Mouse (Mus musculus) lung, embryonic 16.5 days (tissue): ENCODE measurements around the gene Noct. TPM values are rescaled to one million over a fixed set of nuclear protein-coding genes. Genes with fewer than 3 reads are reported as not detected.

Source experiments
- ATAC-seq: fragments of 200-750 bp; cut with Nextera tagmentation; 2 replicates; pipeline ENCODE4 v1.8.0; 2017; ENCODE audit warnings: low read depth, mild to moderate bottlenecking, moderate library complexity
- H3K27ac ChIP-seq: fragments of 300-500 bp; sonication (generic); 2 replicates; pipeline ENCODE4 v1.5.1; 2014; ENCODE audit warnings: mild to moderate bottlenecking, control low read depth, low read length
- H3K27me3 ChIP-seq: fragments of 300-500 bp; sonication (generic); 2 replicates; pipeline ENCODE4 v1.6.1; 2014; ENCODE audit warnings: low read depth, low read length, mixed read lengths; ENCODE audit not compliant: control insufficient read depth, insufficient read depth
- H3K36me3 ChIP-seq: fragments of 300-500 bp; sonication (generic); 2 replicates; pipeline ENCODE4 v1.6.1; 2014; ENCODE audit warnings: low read length; ENCODE audit not compliant: control insufficient read depth, insufficient read depth
- H3K4me1 ChIP-seq: fragments of 300-500 bp; sonication (generic); replicated peaks from 2 replicates; pipeline ENCODE4 v1.6.1; 2014; ENCODE audit warnings: low read length, mixed read lengths; ENCODE audit not compliant: control insufficient read depth, insufficient read depth
- H3K4me2 ChIP-seq: fragments of 300-500 bp; sonication (generic); 2 replicates; pipeline ENCODE4 v1.6.1; 2014; ENCODE audit warnings: low read depth, low read length, control low read depth
- H3K4me3 ChIP-seq: fragments of 300-500 bp; sonication (generic); 2 replicates; pipeline ENCODE4 v1.5.1; 2014; ENCODE audit warnings: mild to moderate bottlenecking, low read length, control low read depth
- H3K9ac ChIP-seq: fragments of 300-500 bp; sonication (generic); 2 replicates; pipeline ENCODE4 v1.6.1; 2014; ENCODE audit warnings: low read length, control low read depth
- H3K9me3 ChIP-seq: fragments of 300-500 bp; sonication (generic); 2 replicates; pipeline ENCODE4 v1.6.1; 2016; ENCODE audit warnings: low read length; ENCODE audit not compliant: control insufficient read depth
- WGBS: fragments of 180-500 bp; shearing (Covaris S2); extraction: QIAGEN DNeasy Blood & Tissue Kit; methylation state at CpG from one replicate; pipeline ENCODE4 v1.1.7; 2014; 5-methylcytosine and 5-hydroxymethylcytosine counted together
- polyA plus RNA-seq: library from polyadenylated mRNA; unstranded; fragments of >200 nt; fragmentation: Nextera tagmentation; extraction: Ambion mirVana; gene quantifications from 2 replicates; pipeline ENCODE4 v1.2.1, GENCODE M21; 2015

The Noct gene
- polyA plus RNA-seq, 1 experiment from 2014 or later = 5.6 TPM

GRCm38 (mm10) chr3:51270069-51270817, 46.0 kb downstream of the Noct start:
- H3K27ac ChIP-seq = peak overlapping the region; percentile 17
- H3K4me3 ChIP-seq = no peak overlapping the region
- ATAC-seq = no peak

GRCm38 (mm10) chr3:51275956-51276398, 51.7 kb downstream of the Noct start:
- peak; percentile 98 for ATAC-seq
- Histone ChIP-seq H3K27me3 (no peaks in the 10 kb centered on the region), H3K9me3 (no peaks in the 10 kb centered on the region), H3K36me3 (no peaks in the 10 kb centered on the region), H3K27ac (peak overlapping the region; percentile 100), H3K9ac (peak overlapping the region; percentile 91), H3K4me2 (peak overlapping the region; percentile 72), H3K4me1 (peaks cover 11% of the 10 kb centered on the region), H3K4me3 (peak overlapping the region; percentile 99)
- WGBS = under 1% methylated on average over 33 of the region's 33 CpGs

More at GRCm38 (mm10) chr3:51270069-51270817, 46.0 kb downstream of the Noct start:
- peaks cover 11% of the 10 kb centered on the region for H3K4me1 ChIP-seq
- WGBS = 55% methylated on average over 12 of the region's 12 CpGs
- H3K36me3 ChIP-seq = peaks cover 7% of the 10 kb centered on the region
- no peaks in the 10 kb centered on the region for H3K27me3 ChIP-seq
- H3K9me3 ChIP-seq = no peaks in the 10 kb centered on the region
- H3K4me2 ChIP-seq = no peak overlapping the region
- no peak overlapping the region; the same call in 1 of the 2 replicates for H3K9ac ChIP-seq

GRCm38 (mm10) chr3:51276421-51277111, 52.3 kb downstream of the Noct start:
- peak overlapping the region; percentile 100 for H3K27ac ChIP-seq
- peak; percentile 69 for ATAC-seq
- under 1% methylated on average over 56 of the region's 93 CpGs for WGBS
- no peaks in the 10 kb centered on the region for H3K27me3 ChIP-seq
- H3K36me3 ChIP-seq = no peaks in the 10 kb centered on the region
- H3K4me2 ChIP-seq = peak overlapping the region; percentile 72
- peaks cover 11% of the 10 kb centered on the region for H3K4me1 ChIP-seq
- peak overlapping the region; percentile 91 for H3K9ac ChIP-seq
- no peaks in the 10 kb centered on the region for H3K9me3 ChIP-seq
- peak overlapping the region; percentile 99 for H3K4me3 ChIP-seq

- under 1% methylated on average over 75 of the region's 75 CpGs for WGBS
- H3K4me2 ChIP-seq = peak overlapping the region; percentile 72
- H3K27ac ChIP-seq = peak overlapping the region; percentile 100
- H3K36me3 ChIP-seq = no peaks in the 10 kb centered on the region
- peak overlapping the region; percentile 99 for H3K4me3 ChIP-seq
- peak; percentile 67 for ATAC-seq
- no peaks in the 10 kb centered on the region for H3K27me3 ChIP-seq
- H3K4me1 ChIP-seq = peaks cover 11% of the 10 kb centered on the region
- H3K9ac ChIP-seq = peak overlapping the region; percentile 91
- no peaks in the 10 kb centered on the region for H3K9me3 ChIP-seq
Observed at GRCm38 (mm10) chr3:51277201-51278150, 53.2 kb downstream of the Noct start.

- Histone ChIP-seq H3K4me1 (peaks cover 11% of the 10 kb centered on the region), H3K27me3 (no peaks in the 10 kb centered on the region), H3K4me2 (no peak overlapping the region), H3K4me3 (no peak overlapping the region), H3K27ac (no peak overlapping the region), H3K9ac (no peak overlapping the region), H3K36me3 (no peaks in the 10 kb centered on the region), H3K9me3 (no peaks in the 10 kb centered on the region)
- no peak for ATAC-seq
- WGBS = 57% methylated on average over 4 of the region's 4 CpGs
Observed at GRCm38 (mm10) chr3:51278433-51278832, 54.2 kb downstream of the Noct start.

- WGBS = 87% methylated on average over 4 of the region's 4 CpGs
- ATAC-seq = no peak
- H3K9me3 ChIP-seq = no peaks in the 10 kb centered on the region
- no peaks in the 10 kb centered on the region for H3K27me3 ChIP-seq
- no peaks in the 10 kb centered on the region for H3K36me3 ChIP-seq
- no peak overlapping the region for H3K9ac ChIP-seq
- peaks cover 3% of the 10 kb centered on the region; the same call in 1 of the 2 replicates for H3K4me1 ChIP-seq
- no peak overlapping the region for H3K4me3 ChIP-seq
- H3K4me2 ChIP-seq = no peak overlapping the region
- H3K27ac ChIP-seq = no peak overlapping the region
Observed at GRCm38 (mm10) chr3:51281727-51282126, 57.5 kb downstream of the Noct start.

- WGBS = 53% methylated on average over 1 of the region's 1 CpGs
- ATAC-seq = no peak
- H3K9ac ChIP-seq = peak overlapping the region; percentile 6; the same call in 1 of the 2 replicates
- no peaks in the 10 kb centered on the region for H3K36me3 ChIP-seq
- no peak overlapping the region for H3K27ac ChIP-seq
- H3K4me3 ChIP-seq = no peak overlapping the region
- H3K27me3 ChIP-seq = no peaks in the 10 kb centered on the region
- H3K4me2 ChIP-seq = no peak overlapping the region
- H3K4me1 ChIP-seq = peaks cover 2% of the 10 kb centered on the region; the same call in 1 of the 2 replicates
- no peaks in the 10 kb centered on the region for H3K9me3 ChIP-seq
Observed at GRCm38 (mm10) chr3:51284375-51284774, 60.1 kb downstream of the Noct start.

GRCm38 (mm10) chr3:51288880-51289821, 64.9 kb downstream of the Noct start:
- peak; percentile 71; the same call in 1 of the 2 replicates for ATAC-seq

More at GRCm38 (mm10) chr3:51288880-51289821, 64.9 kb downstream of the Noct start:
- Histone ChIP-seq H3K36me3 (no peaks in the 10 kb centered on the region), H3K9ac (no peak overlapping the region), H3K27ac (no peak overlapping the region), H3K4me1 (peaks cover 4% of the 10 kb centered on the region; the same call in 1 of the 2 replicates), H3K4me3 (no peak overlapping the region), H3K4me2 (no peak overlapping the region), H3K9me3 (no peaks in the 10 kb centered on the region), H3K27me3 (no peaks in the 10 kb centered on the region)
- 50% methylated on average over 11 of the region's 11 CpGs for WGBS
